Mouse (Mus musculus): ENCODE data around the gene Aqp5. TPM values are rescaled to one million over a fixed set of nuclear protein-coding genes. Genes with fewer than 3 reads are reported as not detected.

Gene Aqp5
- polyA plus RNA-seq, 1 experiment: 0.27 TPM

DNA sequence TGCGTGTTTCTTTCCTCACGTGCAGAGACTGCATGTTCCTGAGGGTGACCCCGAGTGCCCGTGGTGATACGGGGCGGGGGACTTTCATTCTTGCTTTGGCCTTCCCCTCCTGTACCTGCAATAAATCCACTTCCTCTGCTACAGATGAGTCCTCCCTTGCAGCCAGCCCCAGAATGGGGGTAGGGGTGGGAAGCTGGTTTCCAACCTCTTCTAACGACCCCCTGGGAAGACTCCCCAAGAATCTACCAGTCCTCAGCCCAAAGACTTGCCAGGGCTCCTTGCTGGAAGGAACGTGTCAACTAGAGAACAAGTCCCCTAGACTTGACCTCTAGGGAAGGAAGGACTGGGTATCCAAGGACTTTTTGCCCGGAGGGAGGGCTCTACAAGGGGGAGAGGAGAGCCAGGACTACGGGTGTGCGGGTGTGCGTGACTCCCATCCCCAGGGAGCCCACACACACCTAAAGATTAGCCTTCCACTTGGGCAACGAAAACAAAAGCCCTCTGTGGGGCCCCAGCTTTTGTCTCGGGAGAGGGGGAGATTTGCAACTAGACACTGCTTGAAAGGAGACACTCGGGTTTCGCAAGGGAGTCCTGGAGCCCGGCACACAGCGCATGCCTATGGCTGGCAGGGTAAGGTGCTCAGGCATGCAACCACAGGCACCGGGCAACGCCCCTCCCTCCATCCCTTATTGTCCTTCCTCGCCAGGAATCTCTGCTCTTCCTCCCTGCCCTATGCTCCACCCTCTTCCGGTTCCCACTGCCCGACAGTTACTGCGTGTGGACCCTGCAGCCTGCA lies 6.0 kb upstream of the Aqp5 start:
- DNase-seq (ENCODE audit: low read depth in 1 of 2, low spot score in 2 of 2): no peak
- Histone ChIP-seq H3K27ac (ENCODE audit: insufficient read depth, low read length) (no peak overlapping the region), H3K4me1 (ENCODE audit: control insufficient read depth, insufficient read depth, insufficient read length) (no peaks in the 10 kb centered on the region), H3K27me3 (ENCODE audit: control insufficient read depth, insufficient read depth, low read length) (peaks cover 14% of the 10 kb centered on the region), H3K4me3 (ENCODE audit: extremely low read depth, insufficient read depth, insufficient read length) (no peak overlapping the region), H3K36me3 (ENCODE audit: control insufficient read depth, insufficient read depth, low read length) (no peaks in the 10 kb centered on the region)
- TF ChIP-seq CTCF (IDR thresholded peaks at IDR 0.05; ENCODE audit: extremely low read depth, insufficient read depth, insufficient read length, insufficient replicate concordance): no peak
- TF ChIP-seq POLR2A (IDR thresholded peaks at IDR 0.05; ENCODE audit: low read depth, low read length): no peak
- 5% methylated on average over 24 of the region's 24 CpGs for WGBS

DNA sequence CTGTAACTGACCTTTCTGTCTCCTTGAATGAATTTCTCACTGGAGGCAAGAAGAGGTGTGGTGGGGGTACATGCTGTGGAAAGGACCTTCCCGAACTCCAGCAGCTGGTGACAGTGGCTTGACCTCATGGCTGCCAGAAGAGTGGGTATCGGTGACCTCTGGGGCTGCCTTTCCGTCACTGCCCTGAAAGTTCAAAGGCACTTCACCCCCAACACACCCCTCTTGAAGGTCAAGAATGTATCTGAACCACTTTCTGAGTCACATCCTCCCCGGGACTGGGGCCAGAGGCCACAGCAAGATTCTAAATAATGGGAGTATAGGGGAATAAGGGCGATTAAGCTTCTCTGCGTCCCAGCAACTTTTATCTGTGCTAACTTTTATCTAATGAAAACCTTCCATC lies 4.8 kb upstream of the Aqp5 start:
- H3K27me3 ChIP-seq (ENCODE audit: control insufficient read depth, insufficient read depth, low read length): peaks cover 20% of the 10 kb centered on the region
- TF ChIP-seq POLR2A (IDR thresholded peaks at IDR 0.05; ENCODE audit: low read depth, low read length): no peak
- 70% methylated on average over 6 of the region's 6 CpGs for WGBS
- no peak overlapping the region for H3K4me3 ChIP-seq (ENCODE audit: extremely low read depth, insufficient read depth, insufficient read length)
- H3K36me3 ChIP-seq (ENCODE audit: control insufficient read depth, insufficient read depth, low read length): no peaks in the 10 kb centered on the region
- no peaks in the 10 kb centered on the region; the same call in 1 of the 2 replicates for H3K4me1 ChIP-seq (ENCODE audit: control insufficient read depth, insufficient read depth, insufficient read length)
- DNase-seq (ENCODE audit: low read depth in 1 of 2, low spot score in 2 of 2): no peak
- H3K27ac ChIP-seq (ENCODE audit: insufficient read depth, low read length): no peak overlapping the region

DNA sequence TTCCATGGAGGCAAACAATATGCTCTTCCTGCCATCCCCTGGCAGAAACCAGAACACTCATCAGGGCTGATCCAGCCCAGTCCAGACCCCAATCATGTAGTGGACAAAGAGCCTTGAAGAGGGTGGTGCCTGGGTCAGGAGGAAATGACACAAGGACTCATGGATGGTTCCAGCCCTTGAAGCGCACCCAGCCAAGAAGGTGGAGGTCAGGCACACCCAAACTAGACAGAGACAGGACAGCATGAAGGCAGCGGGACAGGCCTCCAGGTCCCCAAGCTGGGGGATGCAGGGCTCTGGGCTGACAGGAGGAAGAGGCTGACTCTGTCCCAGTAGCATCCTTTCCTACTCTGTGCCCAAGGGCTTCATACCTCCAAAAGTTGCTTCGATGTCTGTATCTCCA lies 4.1 kb upstream of the Aqp5 start:
- H3K27ac ChIP-seq (ENCODE audit: insufficient read depth, low read length): no peak overlapping the region
- peaks cover 26% of the 10 kb centered on the region for H3K27me3 ChIP-seq (ENCODE audit: control insufficient read depth, insufficient read depth, low read length)
- no peaks in the 10 kb centered on the region; the same call in 1 of the 2 replicates for H3K4me1 ChIP-seq (ENCODE audit: control insufficient read depth, insufficient read depth, insufficient read length)
- no peak overlapping the region for H3K4me3 ChIP-seq (ENCODE audit: extremely low read depth, insufficient read depth, insufficient read length)
- DNase-seq (ENCODE audit: low read depth in 1 of 2, low spot score in 2 of 2): no peak
- 88% methylated on average over 3 of the region's 3 CpGs for WGBS
- no peaks in the 10 kb centered on the region for H3K36me3 ChIP-seq (ENCODE audit: control insufficient read depth, insufficient read depth, low read length)
- TF ChIP-seq POLR2A (IDR thresholded peaks at IDR 0.05; ENCODE audit: low read depth, low read length) (no peak), CTCF (IDR thresholded peaks at IDR 0.05; ENCODE audit: extremely low read depth, insufficient read depth, insufficient read length, insufficient replicate concordance) (no peak)

DNA sequence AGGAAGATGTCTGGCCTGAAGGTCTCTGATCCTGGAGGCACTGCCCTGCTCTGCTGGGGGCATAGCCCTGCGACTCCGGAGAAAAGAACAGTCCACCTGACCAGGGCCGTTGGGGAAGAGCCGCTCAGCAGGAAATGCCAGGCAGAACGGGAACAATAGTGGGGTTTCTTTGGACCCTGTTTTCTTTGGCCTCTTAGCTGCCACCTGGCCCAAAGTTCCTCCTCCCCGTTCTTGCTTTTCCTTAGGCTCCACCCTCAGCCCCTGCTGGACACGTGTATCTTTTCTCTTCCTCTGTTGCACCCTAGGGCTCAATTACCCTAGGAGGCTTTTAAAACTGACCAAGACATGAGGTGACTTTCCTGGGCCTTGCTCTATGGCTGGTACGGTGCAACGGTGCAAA lies 1.3 kb upstream of the Aqp5 start:
- H3K27ac ChIP-seq (ENCODE audit: insufficient read depth, low read length): no peak overlapping the region
- H3K36me3 ChIP-seq (ENCODE audit: control insufficient read depth, insufficient read depth, low read length): no peaks in the 10 kb centered on the region
- TF ChIP-seq CTCF (IDR thresholded peaks at IDR 0.05; ENCODE audit: extremely low read depth, insufficient read depth, insufficient read length, insufficient replicate concordance) (no peak), POLR2A (IDR thresholded peaks at IDR 0.05; ENCODE audit: low read depth, low read length) (no peak)
- no peak overlapping the region for H3K4me3 ChIP-seq (ENCODE audit: extremely low read depth, insufficient read depth, insufficient read length)
- H3K4me1 ChIP-seq (ENCODE audit: control insufficient read depth, insufficient read depth, insufficient read length): no peaks in the 10 kb centered on the region; the same call in 1 of the 2 replicates
- 11% methylated on average over 9 of the region's 9 CpGs for WGBS
- DNase-seq (ENCODE audit: low read depth in 1 of 2, low spot score in 2 of 2): no peak
- peaks cover 16% of the 10 kb centered on the region for H3K27me3 ChIP-seq (ENCODE audit: control insufficient read depth, insufficient read depth, low read length)

DNA sequence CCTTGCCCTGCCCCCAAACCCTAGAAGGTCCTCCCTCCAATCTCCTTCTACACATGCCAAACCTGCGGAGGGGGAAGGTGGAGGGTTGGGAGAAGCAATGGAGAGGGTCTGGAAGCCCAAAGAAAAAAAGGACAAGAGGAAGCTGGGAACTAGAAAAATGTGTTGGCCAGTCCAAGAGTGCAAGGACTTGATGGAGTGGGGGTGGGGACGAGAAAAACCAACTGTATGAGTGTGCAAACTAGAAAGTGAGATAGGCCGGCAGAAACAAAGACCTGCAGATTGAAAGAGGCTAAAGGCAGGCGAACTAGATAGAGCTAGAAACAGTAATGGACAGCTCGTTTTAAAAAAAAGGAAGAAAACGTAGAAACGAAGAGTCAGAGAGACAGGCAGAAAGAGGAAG lies 878 bp upstream of the Aqp5 start:
- WGBS: 26% methylated on average over 7 of the region's 7 CpGs
- H3K4me1 ChIP-seq (ENCODE audit: control insufficient read depth, insufficient read depth, insufficient read length): no peaks in the 10 kb centered on the region; the same call in 1 of the 2 replicates

DNA sequence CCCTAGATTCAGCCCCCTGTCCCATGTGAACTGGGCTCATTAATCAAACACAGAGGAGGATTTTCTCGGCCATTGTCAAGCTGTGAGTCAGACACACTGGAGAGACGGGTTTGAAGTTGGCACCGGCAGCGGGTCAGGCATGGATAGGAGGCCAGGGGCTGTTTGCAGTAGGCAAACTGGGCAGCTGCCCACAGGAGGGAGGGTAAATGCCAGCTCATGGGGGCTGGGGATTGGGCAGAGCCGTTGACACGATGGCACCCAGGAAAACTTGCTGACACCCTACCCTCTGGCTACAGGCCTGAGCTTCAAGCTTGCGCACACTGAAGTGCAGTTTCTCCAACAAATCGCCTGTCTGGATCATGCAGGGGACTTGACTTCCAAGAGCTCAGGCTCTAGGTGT lies 1.6 kb downstream of the Aqp5 start:
- no peak for TF ChIP-seq CTCF (IDR thresholded peaks at IDR 0.05; ENCODE audit: extremely low read depth, insufficient read depth, insufficient read length, insufficient replicate concordance)
- no peak for TF ChIP-seq POLR2A (IDR thresholded peaks at IDR 0.05; ENCODE audit: low read depth, low read length)
- no peaks in the 10 kb centered on the region; the same call in 1 of the 2 replicates for H3K4me1 ChIP-seq (ENCODE audit: control insufficient read depth, insufficient read depth, insufficient read length)
- 81% methylated on average over 8 of the region's 8 CpGs for WGBS
- no peak overlapping the region for H3K27ac ChIP-seq (ENCODE audit: insufficient read depth, low read length)
- no peak for DNase-seq (ENCODE audit: low read depth in 1 of 2, low spot score in 2 of 2)
- no peak overlapping the region for H3K4me3 ChIP-seq (ENCODE audit: extremely low read depth, insufficient read depth, insufficient read length)
- H3K36me3 ChIP-seq (ENCODE audit: control insufficient read depth, insufficient read depth, low read length): no peaks in the 10 kb centered on the region
- peaks cover 13% of the 10 kb centered on the region for H3K27me3 ChIP-seq (ENCODE audit: control insufficient read depth, insufficient read depth, low read length)

More for the DNA sequence above, 878 bp upstream of the Aqp5 start:
- H3K27ac ChIP-seq (ENCODE audit: insufficient read depth, low read length): no peak overlapping the region
- TF ChIP-seq POLR2A (IDR thresholded peaks at IDR 0.05; ENCODE audit: low read depth, low read length) (no peak), CTCF (IDR thresholded peaks at IDR 0.05; ENCODE audit: extremely low read depth, insufficient read depth, insufficient read length, insufficient replicate concordance) (no peak)
- peaks cover 13% of the 10 kb centered on the region for H3K27me3 ChIP-seq (ENCODE audit: control insufficient read depth, insufficient read depth, low read length)
- H3K36me3 ChIP-seq (ENCODE audit: control insufficient read depth, insufficient read depth, low read length): no peaks in the 10 kb centered on the region
- no peak overlapping the region for H3K4me3 ChIP-seq (ENCODE audit: extremely low read depth, insufficient read depth, insufficient read length)
- no peak for DNase-seq (ENCODE audit: low read depth in 1 of 2, low spot score in 2 of 2)

DNA sequence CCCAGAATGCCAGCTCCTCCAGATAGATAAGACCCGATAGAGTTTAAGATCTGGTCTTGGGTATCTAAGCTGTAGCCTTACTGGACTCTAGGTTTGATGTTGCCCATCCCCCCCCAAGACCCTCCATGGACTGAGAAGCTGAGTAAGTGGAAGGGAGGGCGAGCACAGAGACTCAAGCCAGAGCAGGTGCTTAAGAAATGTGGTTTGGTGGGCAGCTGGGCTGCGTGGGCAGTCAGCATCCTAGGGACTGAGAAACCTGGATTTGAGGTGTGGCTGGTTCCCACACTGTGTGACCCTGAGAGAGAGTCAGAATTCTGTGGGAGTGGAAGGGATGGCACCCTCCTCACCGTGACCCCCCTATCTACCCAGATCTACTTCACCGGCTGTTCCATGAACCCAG lies 2.3 kb downstream of the Aqp5 start:
- H3K36me3 ChIP-seq (ENCODE audit: control insufficient read depth, insufficient read depth, low read length): no peaks in the 10 kb centered on the region
- no peak overlapping the region for H3K4me3 ChIP-seq (ENCODE audit: extremely low read depth, insufficient read depth, insufficient read length)
- 78% methylated on average over 5 of the region's 5 CpGs for whole genome bisulfite sequencing
- no peak for TF ChIP-seq POLR2A (IDR thresholded peaks at IDR 0.05; ENCODE audit: low read depth, low read length)
- TF ChIP-seq CTCF (IDR thresholded peaks at IDR 0.05; ENCODE audit: extremely low read depth, insufficient read depth, insufficient read length, insufficient replicate concordance): no peak
- DNase-seq (ENCODE audit: low read depth in 1 of 2, low spot score in 2 of 2): no peak
- H3K27ac ChIP-seq (ENCODE audit: insufficient read depth, low read length): no peak overlapping the region
- H3K27me3 ChIP-seq (ENCODE audit: control insufficient read depth, insufficient read depth, low read length): peaks cover 13% of the 10 kb centered on the region
- H3K4me1 ChIP-seq (ENCODE audit: control insufficient read depth, insufficient read depth, insufficient read length): no peaks in the 10 kb centered on the region; the same call in 1 of the 2 replicates

Data from spleen, adult 2 months (tissue).